Mouse (Mus musculus): Measurements from ENCODE around the gene Aldoart2. TPM values are rescaled to one million over a fixed set of nuclear protein-coding genes. Genes with fewer than 3 reads are reported as not detected.
"Not testable (repeated sequence)": the region's sequence is repeated elsewhere in the genome, so short reads cannot be mapped to it uniquely, and the experiment has no call there.

The Aldoart2 gene
- polyA plus RNA-seq, 1 experiment = not detected

DNA sequence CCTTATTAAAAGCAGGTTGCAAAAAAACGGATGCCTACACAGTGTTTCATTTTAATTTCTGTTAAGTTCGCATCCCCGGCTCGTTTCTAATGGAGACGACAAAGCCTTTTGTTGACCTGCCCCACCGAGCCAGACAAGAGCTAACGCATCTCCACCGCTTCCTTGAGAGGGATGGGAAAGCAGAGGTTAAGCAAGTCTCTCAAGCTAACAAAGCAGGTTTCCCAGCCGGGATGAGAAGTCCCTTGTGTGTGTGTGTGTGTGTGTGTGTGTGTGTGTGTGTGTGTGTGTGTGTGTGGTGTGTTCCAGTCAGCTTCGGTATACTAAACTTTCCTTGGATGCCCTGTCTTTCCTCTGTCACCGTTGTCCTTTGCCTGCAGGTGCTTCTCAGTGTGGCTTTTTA lies 6.1 kb downstream of the Aldoart2 start:
- DNase-seq = no peak

DNA sequence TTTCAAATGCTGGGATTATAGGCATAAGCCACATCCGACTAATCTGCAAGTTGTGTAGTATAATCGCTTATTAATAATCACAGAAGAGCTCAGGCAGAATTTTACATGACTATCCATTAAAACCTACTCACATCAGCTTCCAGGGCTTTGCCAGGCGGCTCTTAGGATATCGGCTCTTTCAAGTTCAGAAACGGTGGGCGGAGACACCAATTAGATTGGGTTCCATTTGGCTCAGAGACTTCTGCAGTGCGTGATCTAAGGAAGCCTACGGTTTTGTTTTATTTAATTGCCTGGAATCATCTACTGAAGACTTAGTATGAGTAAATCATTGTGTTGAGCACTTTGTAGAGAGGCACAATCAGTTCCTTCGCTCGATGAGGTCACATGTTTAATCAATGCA lies 6.6 kb downstream of the Aldoart2 start:
- Histone ChIP-seq H3K4me3 (replicated peaks; ENCODE audit: extremely low read depth, low read depth, low read length) (no peak overlapping the region), H3K4me1 (ENCODE audit: control insufficient read depth, insufficient read depth, low read length) (no peaks in the 10 kb centered on the region)
- 72% methylated on average over 10 of the region's 10 CpGs for WGBS
- no peak for DNase-seq
- no peak for TF ChIP-seq CTCF (IDR thresholded peaks at IDR 0.05; ENCODE audit: insufficient read depth, low read length)
- no peak for TF ChIP-seq POLR2A (IDR thresholded peaks at IDR 0.05; ENCODE audit: borderline replicate concordance, extremely low read depth, low read depth, low read length)

More for the DNA sequence above, 6.1 kb downstream of the Aldoart2 start:
- H3K4me3 ChIP-seq (replicated peaks; ENCODE audit: extremely low read depth, low read depth, low read length) = no peak overlapping the region
- TF ChIP-seq POLR2A (IDR thresholded peaks at IDR 0.05; ENCODE audit: borderline replicate concordance, extremely low read depth, low read depth, low read length) (no peak), CTCF (IDR thresholded peaks at IDR 0.05; ENCODE audit: insufficient read depth, low read length) (no peak)
- no peaks in the 10 kb centered on the region for H3K4me1 ChIP-seq (ENCODE audit: control insufficient read depth, insufficient read depth, low read length)
- WGBS = 83% methylated on average over 11 of the region's 11 CpGs

DNA sequence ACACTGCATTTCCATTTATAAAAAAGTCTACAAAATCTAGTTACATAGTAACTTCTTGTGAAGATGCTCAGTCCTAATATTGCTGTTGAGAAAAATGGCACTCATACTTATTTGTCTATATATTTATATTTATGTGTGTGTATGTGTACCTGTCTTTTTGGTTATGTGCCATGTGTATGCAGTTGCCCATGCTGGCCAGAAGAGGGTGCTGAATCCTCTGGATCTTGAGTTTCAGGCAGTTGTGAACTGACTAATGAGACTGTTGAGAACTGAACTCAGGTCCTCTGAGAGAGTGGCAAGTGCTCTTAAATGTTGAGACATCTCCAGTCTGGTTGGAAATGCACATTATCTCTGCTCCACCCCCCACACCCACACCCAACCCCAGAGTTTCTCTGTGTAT lies 8.1 kb downstream of the Aldoart2 start:
- Histone ChIP-seq H3K4me1 (ENCODE audit: control insufficient read depth, insufficient read depth, low read length) (no peaks in the 10 kb centered on the region), H3K4me3 (replicated peaks; ENCODE audit: extremely low read depth, low read depth, low read length) (no peak overlapping the region)
- TF ChIP-seq CTCF (IDR thresholded peaks at IDR 0.05; ENCODE audit: insufficient read depth, low read length) (no peak), POLR2A (IDR thresholded peaks at IDR 0.05; ENCODE audit: borderline replicate concordance, extremely low read depth, low read depth, low read length) (no peak)
- no peak for DNase-seq

DNA sequence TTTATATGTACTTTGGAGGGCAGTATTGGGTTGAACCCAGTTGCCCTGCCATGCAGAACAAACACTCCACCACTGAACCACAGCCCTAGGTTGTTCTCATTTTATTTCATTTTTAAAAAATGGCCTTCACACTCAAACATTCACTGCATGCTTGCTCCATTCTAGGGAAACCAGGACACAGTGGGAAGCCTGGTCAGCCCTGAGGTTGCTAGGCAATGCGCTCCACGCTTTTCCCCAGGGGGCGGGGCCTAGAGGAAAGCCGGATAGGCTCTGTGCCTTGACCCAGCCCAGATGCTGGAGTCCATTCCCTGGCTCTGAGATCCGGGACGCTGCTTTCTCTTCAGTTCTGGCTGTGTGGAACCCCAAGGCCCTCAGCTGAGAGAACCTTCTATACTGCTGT lies 8.8 kb downstream of the Aldoart2 start:
- peak; percentile 8 for DNase-seq
- 9% methylated on average over 6 of the region's 6 CpGs for WGBS
- H3K4me3 ChIP-seq (replicated peaks; ENCODE audit: extremely low read depth, low read depth, low read length) = no peak overlapping the region
- TF ChIP-seq CTCF (IDR thresholded peaks at IDR 0.05; ENCODE audit: insufficient read depth, low read length) (no peak), POLR2A (IDR thresholded peaks at IDR 0.05; ENCODE audit: borderline replicate concordance, extremely low read depth, low read depth, low read length) (no peak)
- no peaks in the 10 kb centered on the region for H3K4me1 ChIP-seq (ENCODE audit: control insufficient read depth, insufficient read depth, low read length)

DNA sequence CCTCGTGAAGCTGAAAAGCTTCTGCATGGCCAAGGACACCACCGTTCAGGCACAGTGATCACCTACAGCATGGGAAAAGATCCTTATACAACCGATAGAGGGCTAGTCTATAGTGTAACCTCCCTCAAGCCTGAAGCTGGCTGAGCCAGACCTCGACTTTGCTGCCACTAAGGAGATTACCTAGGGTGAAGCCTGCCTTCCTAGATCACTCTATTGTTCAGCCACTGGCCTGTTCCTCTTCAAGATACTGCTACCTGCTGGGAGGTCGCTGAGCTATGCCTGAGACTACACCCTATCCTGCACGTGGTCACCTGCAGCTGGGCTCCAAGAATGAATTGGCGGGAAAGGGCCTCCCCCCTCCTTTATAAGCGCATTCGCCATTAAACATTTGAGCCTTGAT lies 21.9 kb downstream of the Aldoart2 start:
- not testable (repeated sequence) for DNase-seq; H3K4me3 ChIP-seq (replicated peaks; ENCODE audit: extremely low read depth, low read depth, low read length); H3K4me1 ChIP-seq (ENCODE audit: control insufficient read depth, insufficient read depth, low read length)
- 52% methylated on average over 9 of the region's 9 CpGs for WGBS

DNA sequence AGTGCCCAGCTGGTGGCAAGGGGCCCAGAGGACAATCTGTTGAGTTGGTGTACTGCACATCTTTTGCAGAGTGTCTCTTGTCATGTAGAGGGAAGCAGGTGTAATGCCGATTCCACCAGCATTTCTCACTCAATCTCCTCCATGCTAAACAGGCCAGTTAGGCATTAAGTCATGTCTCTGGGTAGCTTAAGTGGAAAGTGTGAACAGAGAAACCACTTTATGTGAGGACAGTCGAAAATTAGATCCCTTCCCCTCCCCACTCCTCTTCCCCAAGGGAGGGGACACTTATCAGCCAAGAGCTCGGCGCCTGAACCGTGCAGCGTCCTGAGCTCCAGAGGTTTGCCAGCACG lies 33.5 kb downstream of the Aldoart2 start:
- DNase-seq = no peak
- TF ChIP-seq POLR2A (IDR thresholded peaks at IDR 0.05; ENCODE audit: borderline replicate concordance, extremely low read depth, low read depth, low read length) (no peak), CTCF (IDR thresholded peaks at IDR 0.05; ENCODE audit: insufficient read depth, low read length) (no peak)
- WGBS = 8% methylated on average over 7 of the region's 7 CpGs

DNA sequence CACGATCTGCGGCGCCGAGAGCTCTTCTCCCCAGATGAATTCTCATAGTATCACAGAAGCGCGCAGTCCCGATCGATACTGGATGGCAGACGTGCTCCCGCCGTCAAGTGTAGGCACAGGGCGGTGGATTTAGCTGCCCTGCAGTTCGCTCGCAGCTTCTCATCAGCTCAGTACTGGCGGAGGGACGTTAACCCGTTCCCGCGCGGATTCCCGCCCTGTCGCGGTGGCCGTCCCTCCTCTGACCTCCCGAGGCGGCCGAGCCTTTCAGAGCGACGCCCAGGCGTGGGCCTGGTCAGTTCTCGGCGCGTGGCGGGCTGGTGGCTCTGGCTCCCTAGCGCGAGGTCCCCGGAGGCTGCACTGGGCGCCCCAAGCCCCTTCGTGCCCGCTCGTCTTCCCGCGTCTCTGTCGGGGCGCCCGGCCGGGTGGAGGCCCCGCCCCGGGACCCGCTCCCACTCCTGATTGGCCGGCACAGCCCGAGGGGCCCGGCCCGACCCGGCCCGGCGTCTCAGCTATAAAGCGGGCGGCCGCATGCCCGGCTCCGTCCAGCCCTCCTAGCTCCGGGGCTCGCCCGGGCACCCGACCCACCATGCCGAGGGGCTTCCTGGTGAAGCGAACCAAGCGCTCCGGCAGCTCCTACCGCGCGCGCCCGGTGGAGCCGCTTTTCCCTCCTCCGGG lies 34.0 kb downstream of the Aldoart2 start, which contains the start of gene Insm2:
TSS of gene Insm2 (plus strand) at position 541 of the 675 bp plus-strand sequence.
- no peaks in the 10 kb centered on the region for H3K4me1 ChIP-seq (ENCODE audit: control insufficient read depth, insufficient read depth, low read length)
- TF ChIP-seq POLR2A (IDR thresholded peaks at IDR 0.05; ENCODE audit: borderline replicate concordance, extremely low read depth, low read depth, low read length) (no peak), CTCF (IDR thresholded peaks at IDR 0.05; ENCODE audit: insufficient read depth, low read length) (no peak)
- no peak for DNase-seq
- 1% methylated on average over 73 of the region's 77 CpGs for WGBS
- H3K4me3 ChIP-seq (replicated peaks; ENCODE audit: extremely low read depth, low read depth, low read length) = no peak within 1 kb of the TSS

More for the DNA sequence above, 33.5 kb downstream of the Aldoart2 start:
- Histone ChIP-seq H3K4me1 (ENCODE audit: control insufficient read depth, insufficient read depth, low read length) (no peaks in the 10 kb centered on the region), H3K4me3 (replicated peaks; ENCODE audit: extremely low read depth, low read depth, low read length) (no peak overlapping the region)

DNA sequence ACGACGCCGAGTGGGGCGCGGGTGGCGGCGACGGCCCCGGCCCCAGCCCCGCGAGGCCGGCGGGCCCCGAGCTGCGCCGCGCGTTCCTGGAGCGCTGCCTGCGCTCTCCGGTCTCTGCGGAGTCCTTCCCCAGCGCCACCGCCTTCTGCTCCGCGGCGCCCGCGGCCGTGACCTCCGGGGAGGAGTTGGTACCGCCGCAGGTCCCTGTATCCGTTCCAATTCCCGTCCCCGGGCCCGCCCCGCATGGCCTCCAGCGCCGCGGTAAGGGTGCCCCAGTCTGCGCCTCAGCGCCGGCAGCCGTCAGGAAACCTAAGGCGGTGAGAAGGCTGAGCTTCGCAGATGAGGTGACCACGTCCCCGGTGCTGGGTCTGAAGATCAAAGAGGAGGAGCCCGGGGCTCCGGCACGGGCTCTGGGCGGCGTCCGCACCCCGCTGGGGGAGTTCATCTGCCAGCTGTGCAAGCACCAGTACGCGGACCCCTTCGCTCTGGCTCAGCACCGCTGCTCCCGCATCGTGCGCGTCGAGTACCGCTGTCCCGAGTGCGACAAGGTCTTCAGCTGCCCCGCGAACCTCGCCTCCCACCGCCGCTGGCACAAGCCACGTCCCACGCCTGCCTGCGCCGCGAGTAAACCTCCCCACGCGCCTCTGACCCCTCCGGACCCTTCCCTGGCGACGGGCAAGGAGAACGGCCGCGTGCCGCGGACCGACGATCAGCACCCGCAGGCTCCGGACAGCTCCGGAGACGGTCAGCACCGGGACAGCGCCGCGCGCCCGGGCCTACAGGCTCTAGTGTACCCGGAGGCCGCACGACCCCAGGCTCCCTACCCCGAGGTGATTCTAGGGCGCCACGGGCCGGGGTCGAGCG lies 34.8 kb downstream of the Aldoart2 start:
- no peak for TF ChIP-seq CTCF (IDR thresholded peaks at IDR 0.05; ENCODE audit: insufficient read depth, low read length)
- no peak for TF ChIP-seq POLR2A (IDR thresholded peaks at IDR 0.05; ENCODE audit: borderline replicate concordance, extremely low read depth, low read depth, low read length)
- DNase-seq = peak; percentile 51
- 1% methylated on average over 107 of the region's 109 CpGs for WGBS
- no peak overlapping the region for H3K4me3 ChIP-seq (replicated peaks; ENCODE audit: extremely low read depth, low read depth, low read length)
- no peaks in the 10 kb centered on the region for H3K4me1 ChIP-seq (ENCODE audit: control insufficient read depth, insufficient read depth, low read length)

DNA sequence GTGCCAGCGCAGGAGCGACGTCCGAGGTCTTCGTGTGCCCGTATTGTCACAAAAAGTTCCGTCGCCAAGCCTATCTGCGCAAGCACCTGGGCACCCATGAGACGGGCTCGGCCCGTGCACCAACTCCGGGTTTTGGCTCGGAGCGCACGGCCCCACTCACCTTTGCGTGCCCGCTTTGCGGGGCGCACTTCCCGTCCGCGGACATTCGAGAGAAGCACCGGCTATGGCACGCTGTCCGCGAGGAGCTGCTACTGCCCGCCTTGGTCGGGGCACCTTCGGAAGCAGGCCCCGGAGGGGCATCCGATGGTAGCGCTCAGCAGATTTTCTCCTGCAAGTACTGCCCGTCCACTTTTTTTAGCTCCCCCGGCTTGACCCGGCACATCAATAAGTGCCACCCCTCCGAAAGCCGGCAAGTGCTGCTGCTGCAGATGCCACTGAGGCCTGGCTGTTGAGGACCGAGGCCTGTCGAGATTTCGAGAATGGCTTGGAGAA lies 35.5 kb downstream of the Aldoart2 start:
- DNase-seq = no peak
- 6% methylated on average over 42 of the region's 42 CpGs for whole genome bisulfite sequencing
- Histone ChIP-seq H3K4me3 (replicated peaks; ENCODE audit: extremely low read depth, low read depth, low read length) (no peak overlapping the region), H3K4me1 (ENCODE audit: control insufficient read depth, insufficient read depth, low read length) (no peaks in the 10 kb centered on the region)
- no peak for TF ChIP-seq POLR2A (IDR thresholded peaks at IDR 0.05; ENCODE audit: borderline replicate concordance, extremely low read depth, low read depth, low read length)
- no peak for TF ChIP-seq CTCF (IDR thresholded peaks at IDR 0.05; ENCODE audit: insufficient read depth, low read length)

DNA sequence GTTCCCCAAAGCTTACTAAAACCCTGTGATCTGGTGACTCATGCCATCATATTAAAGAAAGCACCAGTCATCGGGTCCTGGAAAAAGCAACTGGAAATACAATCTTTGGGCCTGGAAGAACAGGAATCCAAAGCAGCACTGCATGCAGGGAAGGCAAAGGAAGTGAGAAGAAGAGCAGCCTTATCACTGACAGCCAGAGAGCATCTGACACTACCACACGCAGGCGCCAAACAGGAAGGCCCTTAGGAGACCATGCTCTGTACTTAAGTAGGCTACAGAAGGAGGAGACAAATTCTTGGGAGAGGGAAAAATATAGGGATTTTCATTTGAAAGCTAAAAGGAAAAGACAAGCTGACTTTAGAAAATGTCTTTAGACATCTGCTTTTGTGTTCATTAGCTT lies 39.4 kb downstream of the Aldoart2 start:
- WGBS = 66% methylated on average over 3 of the region's 3 CpGs
- TF ChIP-seq POLR2A (IDR thresholded peaks at IDR 0.05; ENCODE audit: borderline replicate concordance, extremely low read depth, low read depth, low read length) (no peak), CTCF (IDR thresholded peaks at IDR 0.05; ENCODE audit: insufficient read depth, low read length) (no peak)
- DNase-seq = no peak
- H3K4me3 ChIP-seq (replicated peaks; ENCODE audit: extremely low read depth, low read depth, low read length) = no peak overlapping the region
- H3K4me1 ChIP-seq (ENCODE audit: control insufficient read depth, insufficient read depth, low read length) = no peaks in the 10 kb centered on the region
